Mouse (Mus musculus) liver, adult 2 months (tissue): ENCODE results near the gene Olfr1391.

ENCODE experiments used
- CTCF ChIP-seq: fragments of 200-500 bp; IDR thresholded peaks from 2 replicates; pipeline ENCODE4 v1.5.1; 2011; ENCODE audit warnings: low read depth, low read length, control low read depth
- POLR2A ChIP-seq: fragments of 200-500 bp; IDR thresholded peaks from 2 replicates; pipeline ENCODE4 v1.6.1; 2011; ENCODE audit warnings: low read length, control low read depth; ENCODE audit not compliant: insufficient read depth; ENCODE audit errors: extremely low read depth

- TF ChIP-seq CTCF (no peak), POLR2A (no peak)
These were observed 35.3 kb upstream of the Olfr1391 start for GRCm38 (mm10) chr11:49287251-49287650.
